Mouse (Mus musculus) lung, adult 2 months (tissue): ENCODE data around the gene Nrros.

ENCODE experiments used
- CTCF ChIP-seq: fragments of 200-500 bp; IDR thresholded peaks from 2 replicates; pipeline ENCODE4 v1.5.1; 2011; ENCODE audit warnings: mild to moderate bottlenecking, low read length, control low read depth; ENCODE audit not compliant: insufficient read depth
- POLR2A ChIP-seq: fragments of 200-500 bp; IDR thresholded peaks from 2 replicates; pipeline ENCODE4 v1.6.1; 2011; ENCODE audit warnings: low read depth, mild to moderate bottlenecking, control low read depth, low read length, borderline replicate concordance; ENCODE audit errors: extremely low read depth

- TF ChIP-seq CTCF (no peak), POLR2A (no peak)
These were observed 9.1 kb upstream of the Nrros start for GRCm38 (mm10) chr16:32174340-32175005.
